Mouse (Mus musculus): ENCODE data around the gene Cspg4.
A peak's percentile ranks its signal among the peaks of the same experiment; 100 is the strongest.

Gene Cspg4

DNA sequence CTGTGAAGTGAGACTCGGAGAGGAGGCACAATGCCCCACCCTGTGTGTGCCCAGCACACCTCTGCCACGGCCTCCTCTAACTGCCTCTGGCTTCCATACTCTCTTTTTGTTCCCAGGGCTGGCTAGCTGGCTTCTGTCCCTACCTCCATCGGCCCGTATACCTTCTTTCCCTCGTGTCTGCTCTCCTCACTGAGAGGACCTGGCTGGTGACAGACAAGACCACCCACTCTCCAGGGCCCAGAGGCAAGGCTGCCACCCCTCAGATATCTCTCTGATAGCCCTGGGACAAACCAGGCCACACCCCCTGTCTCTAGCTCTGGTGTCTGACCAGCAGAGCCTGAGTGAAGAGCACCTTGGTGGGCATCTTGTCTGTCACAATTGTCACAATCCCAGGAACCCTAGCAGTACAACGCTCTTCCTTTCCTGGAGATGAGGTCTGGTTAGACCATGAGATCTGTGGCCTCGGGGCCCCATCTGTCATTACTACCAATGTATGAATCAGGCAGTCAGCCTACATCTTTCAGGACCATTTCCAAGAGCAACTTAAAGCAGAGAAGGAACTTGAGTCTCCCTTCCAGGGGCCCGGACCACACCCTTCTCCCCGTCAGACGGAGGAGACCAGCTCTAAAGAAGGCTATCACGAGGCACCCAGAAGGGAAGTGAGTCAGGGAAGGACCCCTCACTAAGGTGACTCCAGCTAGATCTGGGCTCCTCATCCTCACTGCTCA lies 1.0 kb downstream of the Cspg4 start:
- DNase-seq = no peak

DNA sequence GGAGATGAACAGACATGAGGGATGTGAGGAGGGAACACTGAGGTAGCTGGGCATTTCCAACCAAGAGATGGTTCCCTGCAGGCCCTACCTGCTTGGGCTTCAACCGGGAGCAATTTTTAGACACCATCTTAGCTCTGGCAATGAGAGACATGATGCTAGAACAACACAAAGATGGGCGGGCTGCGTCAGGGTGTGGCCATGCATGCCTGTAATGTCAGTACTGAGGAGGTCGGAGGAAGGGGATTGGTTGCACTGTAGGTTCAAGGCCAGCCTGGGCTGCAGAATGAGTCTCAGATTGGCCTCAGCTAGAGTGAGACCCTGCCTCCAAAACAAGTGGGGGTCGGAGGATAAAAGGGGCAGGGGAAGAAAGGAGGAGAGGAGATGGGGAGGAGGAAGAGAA lies 1.6 kb downstream of the Cspg4 start:
- DNase-seq = no peak

DNA sequence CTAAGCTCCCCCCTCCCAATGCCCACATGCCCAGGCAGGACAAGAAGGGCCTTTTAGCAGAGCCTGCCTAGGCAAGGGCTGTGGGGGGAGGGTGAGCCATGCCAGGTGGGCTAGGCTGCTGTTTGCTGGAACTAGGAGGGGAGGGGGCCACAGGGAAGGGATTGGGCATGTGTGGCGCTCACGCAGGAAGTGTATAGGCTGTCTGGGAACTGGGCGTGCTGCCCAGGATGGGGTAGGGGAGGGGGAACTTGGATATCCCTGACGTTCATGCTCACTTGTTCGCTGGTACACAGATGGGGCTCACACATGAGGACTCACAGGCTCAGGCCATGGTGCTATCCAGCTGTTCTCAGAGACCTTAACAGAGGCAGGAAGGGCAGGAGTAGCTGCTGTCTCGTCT lies 3.5 kb downstream of the Cspg4 start:
- DNase-seq = peak; percentile 84 to 92

DNA sequence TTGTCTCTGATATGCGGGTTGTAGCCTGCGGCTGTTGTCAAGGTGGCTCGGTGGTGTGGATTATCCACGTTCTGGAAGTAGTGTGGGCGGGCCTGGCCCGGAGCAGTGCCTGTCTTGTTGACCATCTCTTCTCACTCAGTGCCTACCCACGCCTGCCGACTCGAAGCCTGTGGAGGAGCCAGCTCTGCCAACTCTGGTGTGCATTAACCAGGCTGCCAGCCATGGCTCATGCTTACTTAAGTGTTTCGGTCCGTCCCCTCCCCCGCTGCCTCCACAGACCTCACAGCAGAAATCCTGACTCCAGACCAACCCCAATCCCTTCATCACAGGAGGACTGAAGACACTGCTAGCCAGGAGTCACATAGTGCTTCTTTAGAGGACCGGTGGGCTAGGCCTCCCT lies 4.7 kb downstream of the Cspg4 start:
- peak; percentile 53 to 73 for DNase-seq

DNA sequence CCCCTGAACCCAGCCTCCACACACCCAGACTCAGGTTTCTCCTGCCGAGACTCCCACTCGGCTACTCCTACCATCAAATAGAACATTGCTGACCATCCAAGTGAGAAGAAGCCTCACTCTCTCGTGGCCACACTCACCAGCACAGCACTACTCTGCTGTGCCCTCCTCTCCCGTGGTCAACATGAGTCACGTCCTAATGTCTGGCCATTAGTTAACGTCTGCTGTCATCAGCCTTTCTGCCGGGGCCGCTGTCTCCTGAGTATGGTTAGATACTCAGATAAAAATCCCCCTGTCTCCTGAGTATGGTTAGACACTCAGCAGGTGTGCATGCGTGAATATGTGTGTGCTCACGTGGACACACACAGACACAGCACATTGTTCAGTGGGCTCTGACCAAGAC lies 5.9 kb downstream of the Cspg4 start:
- DNase-seq = no peak

DNA sequence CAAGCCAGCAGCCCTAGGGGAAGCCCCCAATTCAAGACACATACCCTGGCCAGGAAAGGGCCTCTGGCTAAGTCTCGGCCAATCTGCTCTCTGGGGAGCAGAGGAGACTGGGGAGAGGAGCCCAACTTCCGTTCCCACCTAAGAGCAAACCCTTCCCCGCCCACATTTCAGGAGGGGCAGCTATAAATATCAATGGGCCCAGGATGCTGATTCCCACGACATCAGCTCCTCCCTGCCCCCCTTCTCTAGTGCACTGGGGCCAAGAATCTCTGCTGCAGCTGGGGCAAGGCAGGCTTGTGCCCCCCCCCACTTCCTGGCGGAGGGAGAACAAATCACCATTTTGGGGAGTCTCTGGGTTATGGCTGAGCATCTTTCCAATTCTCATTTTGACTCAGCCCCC lies 6.4 kb downstream of the Cspg4 start:
- peak in 1 of 2 experiments; percentile 50 for DNase-seq

DNA sequence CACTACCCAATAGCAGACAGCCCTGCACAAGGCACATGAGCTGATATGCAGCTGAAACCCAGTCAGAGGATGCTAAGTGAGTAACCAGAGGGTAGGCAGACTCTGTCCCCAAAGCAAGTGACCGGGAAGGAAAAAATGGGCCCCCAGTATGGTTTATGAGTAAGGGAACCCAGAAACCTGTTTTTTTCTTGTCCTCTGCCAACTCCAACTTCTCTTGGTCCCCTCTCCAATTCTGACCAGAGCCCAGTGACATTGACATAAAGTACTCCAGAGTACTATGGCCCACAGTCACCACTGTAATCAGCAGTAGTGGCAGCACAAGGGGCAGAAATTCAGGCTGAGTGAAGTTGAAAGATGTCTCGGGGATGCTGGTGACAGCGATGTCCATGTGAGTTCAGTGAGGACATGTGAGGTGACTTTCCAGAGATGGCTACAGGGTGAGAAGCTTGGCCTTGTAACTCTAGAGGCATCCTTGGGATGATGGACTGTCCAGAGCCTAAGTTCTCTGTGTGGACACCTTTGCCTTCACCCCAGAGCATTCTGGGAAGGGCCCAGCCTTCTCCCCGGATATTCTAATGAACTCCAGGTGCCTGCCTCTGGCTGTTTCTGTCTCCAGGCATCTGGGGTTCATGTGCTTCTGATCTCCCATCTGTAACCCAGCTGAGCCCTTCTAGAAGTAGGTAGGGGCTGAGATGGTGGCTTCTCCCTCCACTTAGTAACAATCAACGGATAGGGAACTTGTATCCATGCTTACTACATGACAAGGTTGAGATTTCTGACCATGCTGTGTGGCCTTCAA lies 7.5 kb downstream of the Cspg4 start:
- no peak for DNase-seq

DNA sequence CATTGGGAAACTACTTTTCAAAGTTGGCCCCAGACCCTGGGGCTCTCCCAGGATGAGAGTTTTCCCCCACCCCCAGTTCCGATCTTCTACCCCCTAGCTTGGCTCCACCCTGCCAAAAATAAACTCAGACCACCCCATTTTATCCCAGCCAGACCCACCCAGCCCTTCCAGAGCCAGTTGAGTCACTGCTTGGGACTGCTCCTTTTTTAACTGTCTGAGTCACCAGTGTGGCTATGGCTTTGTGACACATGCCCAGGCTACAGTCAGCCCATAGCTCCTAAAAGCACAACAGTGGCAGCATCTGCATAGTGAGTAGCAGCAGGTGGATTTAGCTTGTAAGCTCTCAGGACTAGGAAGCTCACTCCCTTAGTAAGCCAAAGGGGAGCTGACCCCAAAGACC lies 8.3 kb downstream of the Cspg4 start:
- DNase-seq = no peak

DNA sequence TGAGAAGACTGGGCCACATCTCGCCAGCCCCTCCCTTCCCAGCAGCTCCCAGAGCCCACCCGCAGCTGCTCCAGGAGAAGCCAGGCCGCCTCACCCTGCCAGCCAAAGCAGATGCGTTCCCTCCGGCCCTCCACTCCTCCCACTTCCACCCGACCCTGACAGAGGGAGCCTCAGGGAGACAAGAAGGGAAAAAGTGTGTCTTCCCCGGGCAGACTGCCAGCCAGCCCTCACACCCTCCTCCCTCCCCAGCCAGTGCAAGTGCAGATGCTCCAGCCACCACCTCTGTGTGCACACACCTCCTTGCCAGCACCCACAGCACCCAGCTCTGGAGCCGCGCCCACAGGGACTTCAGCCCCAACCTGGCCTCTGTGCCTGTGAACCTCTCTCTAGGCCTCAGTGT lies 12.0 kb downstream of the Cspg4 start:
- DNase-seq = peak in 1 of 2 experiments; percentile 48

DNA sequence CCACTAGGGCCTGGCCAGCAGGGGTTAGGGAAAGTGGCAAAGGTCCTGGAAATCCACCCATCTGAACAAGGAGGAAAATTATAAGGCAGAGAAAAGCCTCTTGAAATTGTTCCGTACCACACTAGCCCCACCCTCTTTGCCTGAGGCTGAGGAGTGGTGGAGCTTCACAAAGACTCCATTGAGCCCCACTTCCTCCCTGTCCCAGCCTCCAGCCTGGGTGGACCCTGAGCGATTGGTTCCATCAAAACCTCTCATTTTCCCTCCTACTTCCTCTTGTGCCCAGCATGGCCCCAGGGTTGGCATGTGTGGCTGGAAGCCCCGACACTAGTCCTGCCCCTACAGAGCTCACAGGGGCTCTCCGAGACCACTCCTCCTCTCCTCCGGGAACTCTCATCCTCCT lies 12.5 kb downstream of the Cspg4 start:
- no peak for DNase-seq

DNA sequence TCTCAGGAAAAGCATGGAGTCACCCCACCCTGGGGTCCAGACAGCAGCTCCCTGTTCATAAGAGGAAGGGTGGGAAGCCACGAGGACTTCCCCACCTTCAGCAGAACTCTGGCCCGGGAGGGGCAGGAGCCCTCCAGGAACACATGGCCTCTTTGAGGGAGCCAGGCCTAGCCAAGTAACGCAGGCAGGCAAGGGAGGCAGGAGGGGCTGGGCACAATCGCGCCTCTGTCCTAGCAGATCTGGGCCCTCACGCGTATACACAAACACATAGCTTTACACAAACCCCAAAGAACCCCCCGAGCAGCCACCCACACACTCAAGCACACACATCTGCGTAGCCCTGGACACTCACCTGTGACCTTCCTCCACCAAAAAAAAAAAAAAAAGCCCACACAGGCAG lies 16.0 kb downstream of the Cspg4 start:
- peak; percentile 53 to 61 for DNase-seq

DNA sequence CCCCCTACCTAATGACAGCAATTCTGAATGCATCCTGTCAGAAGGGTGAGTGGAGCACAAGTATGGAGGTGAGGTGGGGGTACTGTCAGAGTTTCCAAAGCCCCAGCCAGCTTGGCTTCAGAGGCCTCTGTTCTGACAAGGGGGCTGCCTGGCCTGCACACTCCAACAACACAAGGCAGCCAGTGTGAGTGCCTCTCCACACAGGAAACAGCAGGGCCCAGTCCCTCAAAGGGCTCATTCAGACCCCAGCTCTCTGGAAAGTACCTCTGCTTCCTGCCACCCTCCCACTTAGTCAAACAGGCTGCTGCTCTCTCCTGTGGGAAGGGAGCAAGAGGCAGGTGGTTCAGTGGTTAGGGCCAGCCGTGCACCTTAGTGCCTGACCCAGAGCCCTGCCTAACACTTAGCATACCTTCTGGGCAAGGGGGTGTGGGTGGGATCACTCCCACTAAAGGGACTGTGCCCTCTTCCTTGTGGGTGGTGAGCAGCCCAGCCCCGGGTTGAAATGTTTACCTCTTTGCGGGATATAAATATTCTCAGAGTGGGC lies 16.8 kb downstream of the Cspg4 start:
- DNase-seq = no peak

DNA sequence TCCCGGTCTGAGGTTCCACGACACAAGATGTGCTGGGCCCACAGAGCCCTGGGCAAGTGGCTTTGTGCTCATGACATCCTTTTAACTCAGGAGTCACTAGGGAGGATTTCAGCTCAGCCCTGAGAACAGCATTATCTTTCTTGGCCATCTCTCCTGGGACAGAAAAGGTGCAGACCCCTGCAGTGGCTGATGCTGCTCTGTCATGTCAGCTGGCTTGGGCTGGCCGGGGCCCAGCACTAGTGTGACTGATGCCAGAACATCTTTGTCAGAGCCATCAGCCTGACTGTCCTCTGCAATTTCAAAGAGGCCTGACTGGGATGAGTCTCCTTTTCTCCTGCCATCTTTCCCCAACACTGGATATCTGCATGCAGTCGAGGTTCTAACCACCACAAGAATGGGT lies 17.4 kb downstream of the Cspg4 start:
- DNase-seq = peak; percentile 47 to 55

DNA sequence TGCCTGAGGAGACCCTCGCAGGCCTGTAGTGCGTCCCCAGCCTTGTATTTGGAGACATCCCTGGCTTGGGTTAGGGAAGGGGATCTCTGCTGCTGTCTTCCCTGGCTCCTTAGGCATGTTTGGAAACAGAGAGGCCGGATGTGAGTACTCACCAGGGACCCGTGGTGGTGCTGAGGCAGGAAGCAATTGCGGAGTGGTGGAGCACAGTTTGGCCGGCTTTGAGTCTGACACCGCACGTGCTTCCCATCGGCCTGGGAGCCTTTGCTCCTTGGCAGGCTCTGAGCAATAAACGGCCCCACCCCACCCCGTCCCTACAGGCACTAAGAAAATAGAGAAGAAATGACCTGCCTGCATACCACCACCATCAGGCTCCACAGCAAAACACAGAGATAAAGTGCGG lies 18.0 kb downstream of the Cspg4 start:
- no peak for DNase-seq

DNA sequence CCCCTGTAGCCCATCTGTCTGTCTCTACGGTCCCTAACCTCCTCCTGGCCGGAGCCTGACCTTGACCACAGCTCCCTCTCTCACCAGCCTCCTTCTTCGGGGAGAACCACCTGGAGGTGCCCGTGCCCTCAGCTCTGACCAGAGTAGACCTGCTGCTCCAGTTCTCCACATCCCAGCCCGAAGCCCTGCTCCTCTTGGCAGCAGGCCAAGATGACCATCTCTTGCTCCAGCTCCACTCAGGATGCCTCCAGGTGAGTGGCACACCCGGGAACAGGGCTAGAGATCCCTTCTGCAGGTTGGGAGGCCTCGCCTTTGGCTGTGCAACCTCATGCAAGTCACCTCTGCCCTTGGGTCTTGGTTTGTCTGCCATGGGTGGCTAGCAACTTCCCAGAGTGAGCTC lies 18.6 kb downstream of the Cspg4 start:
- no peak for DNase-seq

DNA sequence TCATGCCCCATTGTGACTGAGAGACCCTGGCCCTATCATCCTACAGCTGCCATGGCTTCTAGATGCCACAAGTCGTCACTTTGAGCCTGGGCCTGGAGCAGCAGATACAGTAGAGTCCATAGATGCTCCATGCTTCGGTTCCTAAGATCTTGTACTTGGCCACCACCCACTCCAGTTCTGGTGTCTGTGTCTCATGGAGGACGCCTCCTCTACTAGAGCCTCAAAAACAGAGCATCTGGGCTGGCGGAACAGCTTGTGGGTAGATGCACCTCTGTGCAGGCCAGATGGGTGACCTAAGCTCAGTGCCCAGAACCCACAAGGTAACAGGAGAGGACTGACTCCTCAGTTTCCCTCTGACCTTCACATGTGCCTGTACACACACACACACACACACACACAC lies 19.5 kb downstream of the Cspg4 start:
- no peak for DNase-seq

DNA sequence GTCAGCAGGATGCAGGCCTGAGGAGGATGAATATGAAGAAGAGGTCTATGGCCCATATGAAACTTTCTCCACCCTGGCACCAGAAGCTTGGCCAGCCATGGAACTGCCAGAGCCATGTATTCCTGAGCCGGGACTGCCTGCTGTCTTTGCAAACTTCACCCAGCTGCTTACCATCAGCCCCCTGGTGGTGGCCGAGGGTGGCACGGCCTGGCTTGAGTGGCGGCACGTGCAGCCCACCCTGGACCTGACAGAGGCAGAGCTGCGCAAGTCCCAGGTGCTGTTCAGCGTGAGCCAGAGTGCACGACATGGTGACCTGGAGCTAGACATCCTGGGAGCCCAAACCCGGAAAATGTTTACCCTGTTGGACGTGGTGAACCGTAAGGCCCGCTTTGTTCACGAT lies 21.3 kb downstream of the Cspg4 start:
- peak; percentile 52 to 53 for DNase-seq

DNA sequence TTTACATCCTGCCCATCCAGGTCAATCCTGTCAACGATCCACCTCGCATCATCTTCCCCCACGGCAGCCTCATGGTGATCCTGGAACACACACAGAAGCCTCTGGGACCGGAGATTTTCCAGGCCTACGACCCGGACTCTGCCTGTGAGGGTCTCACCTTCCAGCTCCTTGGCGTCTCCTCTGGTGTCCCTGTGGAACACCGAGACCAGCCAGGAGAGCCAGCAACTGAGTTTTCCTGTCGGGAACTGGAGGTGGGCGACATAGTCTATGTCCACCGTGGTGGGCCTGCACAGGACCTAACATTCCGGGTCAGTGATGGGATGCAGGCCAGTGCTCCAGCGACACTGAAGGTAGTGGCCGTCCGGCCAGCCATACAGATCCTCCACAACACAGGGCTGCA lies 21.8 kb downstream of the Cspg4 start:
- DNase-seq = no peak

DNA sequence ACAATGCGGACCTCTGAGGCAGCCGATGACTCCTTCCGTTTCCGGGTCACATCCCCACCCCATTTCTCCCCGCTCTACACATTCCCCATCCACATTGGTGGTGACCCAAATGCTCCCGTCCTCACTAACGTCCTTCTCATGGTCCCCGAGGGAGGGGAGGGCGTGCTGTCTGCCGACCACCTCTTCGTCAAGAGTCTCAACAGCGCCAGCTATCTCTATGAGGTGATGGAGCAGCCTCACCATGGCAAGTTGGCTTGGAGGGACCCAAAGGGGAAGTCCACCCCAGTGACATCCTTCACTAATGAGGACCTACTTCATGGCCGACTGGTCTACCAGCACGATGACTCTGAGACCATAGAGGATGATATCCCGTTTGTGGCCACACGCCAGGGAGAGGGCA lies 22.7 kb downstream of the Cspg4 start:
- no peak for DNase-seq

DNA sequence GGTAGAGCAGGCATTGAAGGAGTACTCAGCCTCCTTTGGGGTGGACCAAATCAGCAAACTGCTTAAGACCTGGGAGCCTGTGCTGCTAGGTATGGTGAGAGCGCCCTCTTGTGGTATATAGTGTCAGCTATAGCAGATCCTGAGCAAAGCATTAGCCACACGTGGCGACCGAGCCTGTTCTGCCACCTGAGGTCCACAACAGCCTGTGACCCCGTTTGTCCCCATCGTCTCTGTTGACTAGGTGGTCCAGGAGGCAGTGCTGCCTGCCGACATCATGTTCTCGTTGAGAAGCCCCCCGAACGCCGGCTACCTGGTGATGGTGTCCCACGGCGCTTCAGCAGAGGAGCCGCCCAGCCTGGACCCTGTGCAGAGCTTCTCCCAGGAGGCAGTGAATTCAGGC lies 25.0 kb downstream of the Cspg4 start:
- peak; percentile 92 to 97 for DNase-seq

DNA sequence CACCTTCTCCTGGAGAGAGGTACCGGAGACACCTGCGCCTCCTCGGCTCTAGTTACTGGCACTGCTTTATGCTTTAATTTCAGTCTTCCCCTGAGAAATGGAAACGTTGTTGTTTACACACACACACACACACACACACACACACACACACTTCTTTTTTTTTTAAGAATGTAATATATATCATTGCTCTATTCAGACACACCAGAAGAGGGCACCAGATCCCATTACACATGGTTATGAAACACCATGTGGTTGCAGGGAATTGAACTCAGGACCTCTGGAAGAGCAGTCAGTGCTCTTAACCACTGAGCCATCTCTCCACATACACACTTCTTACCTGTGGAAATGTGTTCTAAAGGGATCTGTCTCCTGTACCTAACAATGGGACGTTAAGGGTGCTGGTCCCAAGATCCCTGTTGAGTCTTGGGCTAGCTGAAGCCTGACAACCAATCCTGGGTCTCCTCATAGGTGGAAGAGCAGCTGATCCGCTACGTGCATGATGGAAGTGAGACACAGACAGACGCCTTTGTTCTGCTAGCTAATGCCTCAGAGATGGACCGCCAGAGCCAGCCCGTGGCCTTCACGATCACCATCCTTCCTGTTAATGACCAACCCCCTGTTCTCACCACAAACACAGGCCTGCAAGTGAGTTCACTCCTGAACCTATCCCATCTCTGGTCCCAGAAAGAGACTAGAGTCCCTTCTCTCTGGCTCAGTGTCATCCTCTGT lies 25.9 kb downstream of the Cspg4 start:
- DNase-seq = no peak

DNA sequence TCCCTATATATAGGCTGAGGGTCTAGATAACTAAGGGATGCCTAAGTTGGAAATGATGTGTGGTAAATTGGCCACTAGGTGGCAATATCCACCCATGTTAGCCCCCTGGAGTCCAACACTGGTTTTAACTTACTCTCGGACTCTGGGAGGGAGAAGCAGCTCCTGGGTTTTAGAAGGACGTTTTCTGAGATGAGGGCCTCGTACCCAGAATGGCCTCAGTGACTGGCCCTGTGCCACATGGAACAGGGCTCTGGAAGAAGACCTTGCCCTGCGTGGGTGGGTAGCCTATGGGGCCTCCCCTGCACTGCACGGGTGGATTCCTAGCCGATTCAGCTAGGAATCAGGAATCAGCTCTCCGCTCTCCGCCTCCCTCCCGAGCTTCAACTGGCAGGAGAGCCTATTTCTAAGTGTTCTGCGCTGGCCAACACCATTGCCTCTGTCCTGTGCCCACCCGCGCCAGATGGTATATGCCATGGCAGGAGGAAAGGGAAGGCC lies 26.7 kb downstream of the Cspg4 start:
- DNase-seq = peak; percentile 85

DNA sequence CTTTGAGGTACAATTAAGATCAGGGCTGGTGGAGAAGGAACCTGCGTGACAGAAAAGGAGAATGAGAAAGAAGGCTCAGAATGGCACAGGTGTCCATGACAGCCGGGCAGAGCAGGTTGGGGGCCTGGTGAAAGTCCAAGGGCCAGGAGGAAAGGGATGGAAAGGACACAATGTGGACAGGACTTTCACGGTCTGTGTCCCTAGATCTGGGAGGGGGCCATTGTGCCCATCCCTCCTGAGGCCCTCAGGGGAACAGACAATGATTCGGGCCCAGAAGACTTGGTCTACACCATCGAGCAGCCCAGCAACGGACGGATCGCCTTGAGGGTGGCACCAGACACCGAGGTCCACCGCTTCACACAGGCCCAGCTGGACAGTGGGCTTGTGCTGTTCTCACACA lies 27.3 kb downstream of the Cspg4 start:
- DNase-seq = peak in 1 of 2 experiments; percentile 68
